Mouse (Mus musculus): ENCODE results near the gene Sh2d3c.

DNA sequence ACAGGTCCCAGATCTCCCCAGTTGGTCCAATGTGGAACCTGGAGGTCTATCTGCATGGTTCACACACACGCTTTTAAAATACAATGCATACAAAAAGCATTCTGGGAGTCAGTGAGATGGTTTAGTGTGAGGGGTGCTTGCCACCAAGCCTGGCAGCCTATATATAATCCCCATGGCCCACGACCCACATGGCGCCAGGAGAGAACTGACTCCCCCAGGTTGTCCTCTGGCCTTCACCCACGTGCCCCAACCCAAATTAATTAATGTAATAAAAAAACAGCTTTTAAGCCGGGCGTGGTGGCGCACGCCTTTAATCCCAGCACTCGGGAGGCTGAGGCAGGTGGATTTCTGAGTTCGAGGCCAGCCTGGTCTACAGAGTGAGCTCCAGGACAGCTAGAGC is 37.2 kb upstream of the Sh2d3c start:
- TF ChIP-seq POLR2A (IDR thresholded peaks at IDR 0.05; ENCODE audit: control insufficient read depth, low read depth, low read length) (no peak), CTCF (IDR thresholded peaks at IDR 0.05; ENCODE audit: control insufficient read depth, insufficient read depth, insufficient replicate concordance, low read depth, low read length) (no peak)
